Mouse (Mus musculus): ENCODE measurements around the gene Slco1b2.

DNA sequence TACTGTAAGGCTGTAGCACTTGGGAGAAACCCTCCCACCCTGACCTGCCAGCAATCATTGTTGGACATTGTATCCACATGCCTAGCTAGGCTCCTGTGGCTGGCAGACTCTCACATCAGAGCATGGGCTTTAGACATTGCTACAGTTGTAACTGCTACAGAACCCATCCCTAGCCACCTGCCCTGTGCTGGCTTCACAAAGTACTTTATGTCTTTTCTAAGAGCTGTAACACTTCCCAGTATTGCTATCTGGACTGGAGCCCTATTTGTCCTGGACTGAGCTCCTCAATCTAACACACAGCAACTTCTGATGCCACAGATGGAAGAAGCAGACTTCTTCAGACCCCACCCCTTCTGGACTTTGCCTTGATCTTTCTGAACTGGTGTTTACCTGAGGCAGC is 61.9 kb downstream of the Slco1b2 start:
- no peak for TF ChIP-seq ZNF384 (IDR thresholded peaks at IDR 0.05; ENCODE audit: low read depth, low read length)
- TF ChIP-seq CHD2 (IDR thresholded peaks at IDR 0.05; ENCODE audit: low read depth, low read length), result no peak
- TF ChIP-seq ZC3H11A (IDR thresholded peaks at IDR 0.05; ENCODE audit: borderline replicate concordance, low read depth, low read length), result no peak
- TF ChIP-seq HCFC1 (IDR thresholded peaks at IDR 0.05; ENCODE audit: borderline replicate concordance, insufficient read depth, low read length), result no peak
